Mouse (Mus musculus) spleen, adult 18-20 months (tissue): ENCODE measurements at regions not wholly inside any gene's neighbourhood (a gene's known extent, or its start where the extent isn't known, plus 50 kb on each side); places are given as distances from the start of the nearest gene placed in this dataset.

Experiments
- DNase-seq, 2 experiments: peaks; one replicate each; pipeline ENCODE4 v3.0.0; 2022; ENCODE audit warnings: mixed read lengths in 2 of 2

DNA sequence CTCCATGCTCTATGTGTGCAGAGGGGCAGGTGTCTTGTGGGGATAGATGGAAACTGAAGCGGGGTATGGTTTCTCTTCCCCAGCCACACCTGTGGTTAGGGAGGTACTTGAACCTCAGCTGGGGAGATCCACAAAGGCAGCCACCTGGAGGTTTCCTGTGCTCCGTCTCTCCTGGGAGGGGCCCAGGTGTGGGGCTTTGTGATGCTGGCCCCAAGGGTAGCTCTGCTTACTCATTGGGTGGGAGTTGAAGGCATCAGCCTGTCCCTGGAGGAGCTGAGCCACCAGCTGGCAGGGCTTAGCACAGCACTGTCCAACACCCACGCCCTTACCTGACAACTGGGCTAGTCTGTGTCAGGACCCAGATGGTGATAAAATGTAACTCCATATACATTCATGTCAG, 81.4 kb downstream of the Lhx2 start:
- no peak for DNase-seq

DNA sequence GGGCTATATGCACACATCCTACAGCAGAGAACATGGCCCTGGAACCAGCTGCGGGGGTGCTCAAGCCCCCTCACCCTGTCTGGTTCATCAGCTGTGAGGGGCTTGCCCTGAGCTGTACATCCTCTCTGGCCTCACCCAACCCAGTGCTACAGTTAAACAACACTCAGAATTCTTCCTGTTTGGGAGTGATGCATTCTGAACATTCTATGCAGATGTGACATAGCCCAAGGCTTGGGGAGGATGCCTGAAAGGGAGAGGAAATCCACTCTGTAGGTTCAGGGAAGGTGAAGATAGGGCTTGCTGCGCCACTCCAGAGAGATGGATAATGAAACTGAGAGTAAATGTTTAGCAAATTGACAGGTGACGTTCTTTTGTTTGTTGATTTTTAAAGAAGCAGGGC, 83.3 kb downstream of the Lhx2 start:
- DNase-seq: no peak

DNA sequence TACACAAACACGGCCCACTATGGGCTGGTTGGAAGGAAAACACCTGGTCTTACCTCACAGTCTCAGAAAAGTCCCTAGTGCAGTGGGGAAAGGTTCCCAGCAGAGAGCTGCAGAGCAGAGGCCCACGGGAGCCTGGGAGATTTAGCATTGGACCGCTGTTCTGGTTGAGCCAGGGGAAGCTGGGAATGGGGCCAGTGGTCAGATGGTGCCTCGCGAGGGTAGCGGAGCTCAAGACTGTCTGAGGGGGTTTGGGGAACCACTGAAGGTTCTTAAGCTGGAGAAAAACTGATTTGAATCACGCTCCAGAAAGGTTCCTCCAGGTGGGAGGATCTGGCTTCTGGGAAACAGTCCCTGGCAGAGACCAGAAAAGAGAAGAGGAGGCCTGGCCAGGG, 84.8 kb downstream of the Lhx2 start:
- no peak for DNase-seq

- no peak for DNase-seq
Observed at GRCm38 (mm10) chr2:38424278-38424931, 85.3 kb downstream of the Lhx2 start.

- DNase-seq: no peak
Observed at GRCm38 (mm10) chr2:38424976-38425375, 85.9 kb downstream of the Lhx2 start.

DNA sequence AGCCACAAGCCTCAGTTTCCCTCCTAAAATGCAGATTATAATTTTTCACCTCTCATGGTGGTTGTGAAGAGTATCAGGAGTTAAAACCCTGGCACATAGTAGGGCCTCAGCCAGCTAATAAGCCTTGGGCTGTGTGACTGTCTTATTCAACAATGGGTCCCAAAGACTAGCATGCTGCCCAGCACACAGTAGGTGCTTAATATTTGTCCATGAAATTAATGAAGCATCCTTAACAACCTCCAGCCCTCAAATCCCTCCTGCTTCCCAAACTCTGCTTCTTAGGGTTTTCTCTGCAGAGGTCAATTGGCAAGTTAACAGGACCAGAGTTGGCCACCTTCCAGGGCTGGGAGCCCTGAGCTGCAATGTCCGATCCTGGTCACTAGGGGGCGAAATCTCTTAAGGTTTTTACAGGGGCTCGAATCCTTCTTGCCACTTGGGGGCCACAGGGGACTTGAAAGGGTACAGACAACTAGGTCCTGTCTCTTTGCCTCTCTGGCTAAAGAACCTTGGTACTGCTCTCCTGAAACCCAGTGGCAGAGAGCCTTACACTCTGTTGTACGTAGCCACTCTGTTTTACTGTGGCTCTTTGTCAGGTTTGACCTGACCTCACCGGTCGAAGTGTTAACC, 81.6 kb upstream of the Nek6 start:
- DNase-seq: peak; percentile 47 to 72

GRCm38 (mm10) chr2:38431546-38431945, 79.9 kb upstream of the Nek6 start:
- no peak for DNase-seq

DNA sequence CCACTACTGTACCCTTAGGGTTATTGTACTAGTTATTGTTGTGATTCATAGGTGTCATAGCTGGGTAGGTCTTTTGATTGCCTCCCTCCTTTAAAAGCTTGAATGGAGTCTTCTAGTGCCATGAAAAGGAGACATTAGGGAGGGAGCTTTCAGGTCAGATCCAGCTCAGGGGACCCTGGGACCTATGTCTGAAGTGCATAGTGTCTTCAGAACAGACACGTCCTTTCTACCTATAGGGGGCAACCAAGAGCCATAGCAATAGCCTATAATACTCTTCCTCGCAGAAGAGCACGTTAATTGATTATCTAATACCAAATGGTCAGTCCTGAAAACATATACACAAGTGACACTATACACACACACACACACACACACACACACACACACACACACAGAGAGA, 77.7 kb upstream of the Nek6 start:
- DNase-seq: peak in 1 of 2 experiments; percentile 7

DNA sequence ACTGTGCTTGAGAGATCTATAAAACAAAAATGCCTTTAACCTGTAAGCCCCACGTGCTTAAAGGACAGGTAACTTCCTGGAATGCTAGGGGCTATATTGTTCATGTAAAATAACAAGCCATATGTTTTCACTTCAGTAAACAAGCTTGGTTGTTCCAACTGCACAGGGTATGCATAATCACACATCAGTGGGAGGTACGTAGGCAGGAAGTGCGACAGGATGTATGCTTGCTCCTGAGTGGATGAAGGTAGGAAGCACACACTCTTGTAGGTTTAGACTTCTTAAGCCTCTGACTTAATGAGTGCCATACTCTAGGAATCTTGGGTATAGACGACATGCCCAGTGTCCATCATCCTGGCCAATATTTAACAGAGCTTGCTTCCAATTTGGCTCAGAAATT, 74.7 kb upstream of the Nek6 start:
- DNase-seq: no peak

- no peak for DNase-seq
Observed at GRCm38 (mm10) chr2:38439191-38439590, 72.3 kb upstream of the Nek6 start.

DNA sequence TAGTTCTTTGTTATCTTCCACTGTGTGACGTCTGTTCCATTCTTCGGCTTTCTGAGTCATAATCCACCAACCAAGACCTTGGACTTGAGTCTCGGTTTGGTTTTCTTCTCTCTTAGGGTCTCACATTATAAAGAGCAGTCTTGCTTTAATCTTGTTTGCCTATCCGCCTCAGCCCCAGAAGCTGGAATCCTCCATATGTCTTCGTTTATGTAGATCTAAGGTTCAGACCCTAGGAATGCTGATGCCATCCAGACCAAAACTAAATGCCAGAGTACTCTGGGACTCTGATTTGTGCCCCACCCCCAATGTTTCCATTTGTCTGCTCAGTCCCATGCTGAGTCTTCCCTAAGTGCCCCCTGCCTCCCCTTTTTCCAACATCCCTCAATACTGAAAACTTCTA, 71.5 kb upstream of the Nek6 start:
- DNase-seq: no peak

GRCm38 (mm10) chr2:38449092-38449491, 62.4 kb upstream of the Nek6 start:
- DNase-seq: no peak

- DNase-seq: no peak
Observed at GRCm38 (mm10) chr2:38456571-38456970, 54.9 kb upstream of the Nek6 start.

- DNase-seq: no peak
Observed at GRCm38 (mm10) chr2:38460367-38460766, 51.1 kb upstream of the Nek6 start.

DNA sequence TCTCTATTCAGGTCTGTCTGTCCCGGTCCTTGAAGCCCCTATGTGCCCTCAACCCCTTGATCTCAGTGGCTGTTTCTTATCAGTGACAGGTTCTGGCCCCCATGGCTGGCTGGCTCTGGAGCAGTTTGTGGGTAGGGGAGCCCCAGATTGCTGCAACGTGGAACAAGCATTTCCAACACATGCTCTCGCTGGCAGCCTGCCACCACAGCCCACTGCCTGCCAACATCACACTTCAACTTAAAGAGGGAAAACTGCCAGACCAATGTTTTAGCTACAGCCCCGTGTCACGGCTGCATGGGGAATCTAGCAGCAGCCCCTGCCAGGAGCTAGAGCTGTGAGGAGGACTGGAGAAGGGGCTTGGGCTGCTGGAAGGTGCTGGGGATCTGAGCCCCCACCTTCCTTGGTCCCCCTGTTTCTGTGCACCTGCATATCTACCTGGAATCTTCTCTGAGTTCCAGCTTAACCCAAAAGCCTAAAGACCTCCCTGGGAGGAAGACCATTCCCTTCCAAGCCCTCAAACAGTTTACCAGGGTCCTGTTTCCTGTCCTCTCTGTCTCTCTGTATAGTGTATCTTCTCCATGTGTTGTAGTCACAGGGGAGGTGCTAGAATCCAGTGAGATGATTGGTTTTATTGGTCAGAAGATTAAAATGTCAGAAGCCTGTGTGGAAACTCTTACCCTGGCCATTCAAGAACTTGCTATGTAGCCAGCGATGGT, 50.5 kb upstream of the Nek6 start:
- no peak for DNase-seq
